Mouse (Mus musculus) hematopoietic multipotent progenitor cell, adult 10-12 weeks (in vitro differentiated cells): ENCODE data around the gene Rhox7a. TPM values are rescaled to one million over a fixed set of nuclear protein-coding genes. Genes with fewer than 3 reads are reported as not detected.

Source experiments
- polyA plus RNA-seq: library from polyadenylated mRNA; stranded (reverse); fragments of >175 nt; gene quantifications from 2 replicates; pipeline ENCODE4 v1.2.3, GENCODE M21; 2012; ENCODE audit warnings: low replicate concordance

Gene Rhox7a
- polyA plus RNA-seq, result not detected in 2 replicates

DNA sequence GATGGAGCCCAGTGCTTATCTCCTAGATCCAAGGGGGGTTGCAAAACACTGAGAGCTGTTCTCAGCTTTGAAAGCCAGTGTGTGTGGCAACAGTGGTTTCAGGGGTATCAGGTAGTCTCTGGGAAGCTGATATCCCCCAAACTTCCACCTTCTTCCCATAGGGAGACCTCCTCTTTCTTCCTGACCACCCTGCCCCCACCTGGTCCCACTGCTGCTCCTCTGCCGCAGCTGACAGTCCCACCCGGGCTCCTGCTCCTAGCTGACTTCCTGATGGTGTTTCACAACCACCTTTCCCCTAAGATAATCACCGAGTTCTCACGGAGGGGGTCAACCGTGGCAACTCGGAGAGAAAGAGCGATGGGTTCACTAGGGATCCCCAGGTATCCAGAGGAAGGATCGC is at the start of gene Rhox7a:
Gene Rhox7a, plus strand, starts transcription at position 301 of the 400 bp plus-strand sequence.

DNA sequence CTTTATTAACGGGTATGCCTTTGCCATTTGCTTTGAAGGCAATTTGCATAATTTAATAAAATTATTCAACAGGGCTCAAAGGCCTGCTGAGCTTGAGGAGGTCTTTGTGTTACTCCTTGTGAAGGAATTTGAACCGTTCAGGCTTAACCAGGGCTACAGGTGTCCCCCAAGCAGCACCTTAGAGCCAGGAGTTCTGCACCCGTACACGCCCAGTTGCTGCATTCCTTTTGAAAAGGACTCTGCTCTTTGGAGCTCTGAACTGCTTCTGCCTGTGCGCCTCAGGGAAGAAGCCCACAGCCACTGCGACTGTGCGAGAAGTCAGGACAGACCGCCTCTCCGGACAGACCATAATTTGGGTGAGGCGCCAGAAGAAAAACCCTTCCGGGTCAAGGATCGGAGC is 4.9 kb upstream of the Rhox7a start, which contains the start of gene Rhox6:
Gene Rhox6, plus strand, starts transcription at position 301 of the 400 bp plus-strand sequence.

DNA sequence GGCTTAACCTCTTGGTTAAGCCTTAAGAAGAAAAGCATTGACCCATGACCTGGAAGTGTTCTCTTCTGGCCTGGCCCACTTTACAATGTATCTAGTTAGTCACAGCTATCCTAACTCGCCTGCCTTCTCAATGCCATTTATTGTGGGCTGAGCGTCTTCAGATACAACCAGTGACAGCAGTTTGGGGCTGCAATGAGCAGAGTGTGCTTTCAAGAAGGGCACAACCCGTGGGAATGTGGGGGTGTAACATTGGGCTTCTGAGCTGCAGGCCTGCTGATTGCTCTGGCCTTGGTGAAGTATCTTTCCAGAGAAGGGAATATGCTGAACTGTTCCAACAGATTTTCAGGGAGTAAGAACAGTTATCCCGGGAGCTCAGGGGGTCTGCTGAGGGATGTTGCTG is 47.4 kb downstream of the Rhox7a start, which contains the start of gene Rhox8:
Gene Rhox8, minus strand, starts transcription at position 101 of the 400 bp plus-strand sequence.

Other genes starting within 250 kb of the Rhox7a start
- not detected in 2 replicates for gene Rhox4f, start 224.0 kb upstream of the Rhox7a start, polyA plus RNA-seq
- not detected in 2 replicates for gene Rhox3g, start 203.1 kb upstream of the Rhox7a start, polyA plus RNA-seq
- not detected in 2 replicates for gene Rhox2g, start 188.2 kb upstream of the Rhox7a start, polyA plus RNA-seq
- not detected in 2 replicates for gene Rhox4g, start 180.4 kb upstream of the Rhox7a start, polyA plus RNA-seq
- gene Rhox3h, start 162.9 kb upstream of the Rhox7a start, polyA plus RNA-seq, result not detected in 2 replicates
- gene Rhox2h, start 158.4 kb upstream of the Rhox7a start, polyA plus RNA-seq, result not detected in 2 replicates
- 0.21 TPM in 1 of 2 replicates, not detected in the other for gene Rhox5, start 26.8 kb upstream of the Rhox7a start, polyA plus RNA-seq
- gene Rhox6, start 4.8 kb upstream of the Rhox7a start, polyA plus RNA-seq, result not detected in 2 replicates
- gene Rhox8, start 47.3 kb downstream of the Rhox7a start, polyA plus RNA-seq, result not detected in 2 replicates
- gene Rhox7b, start 65.5 kb downstream of the Rhox7a start, polyA plus RNA-seq, result not detected in 2 replicates
- gene Rhox9, start 70.1 kb downstream of the Rhox7a start, polyA plus RNA-seq, result 0.07 TPM in 1 of 2 replicates, not detected in the other
- not detected in 2 replicates for gene Btg1-ps1, start 187.1 kb downstream of the Rhox7a start, polyA plus RNA-seq
- gene Btg1-ps2, start 211.4 kb downstream of the Rhox7a start, polyA plus RNA-seq, result not detected in 2 replicates
- not detected in 2 replicates for gene Rhox10, start 234.8 kb downstream of the Rhox7a start, polyA plus RNA-seq